Mouse (Mus musculus) ES-CJ7 (cell line): ENCODE data around the gene Pitpnm1.

Experiments used
- DNase-seq: peaks from one replicate; pipeline ENCODE4 v3.0.0; 2011; ENCODE audit warnings: low read depth, low spot score

Pitpnm1 gene

DNA sequence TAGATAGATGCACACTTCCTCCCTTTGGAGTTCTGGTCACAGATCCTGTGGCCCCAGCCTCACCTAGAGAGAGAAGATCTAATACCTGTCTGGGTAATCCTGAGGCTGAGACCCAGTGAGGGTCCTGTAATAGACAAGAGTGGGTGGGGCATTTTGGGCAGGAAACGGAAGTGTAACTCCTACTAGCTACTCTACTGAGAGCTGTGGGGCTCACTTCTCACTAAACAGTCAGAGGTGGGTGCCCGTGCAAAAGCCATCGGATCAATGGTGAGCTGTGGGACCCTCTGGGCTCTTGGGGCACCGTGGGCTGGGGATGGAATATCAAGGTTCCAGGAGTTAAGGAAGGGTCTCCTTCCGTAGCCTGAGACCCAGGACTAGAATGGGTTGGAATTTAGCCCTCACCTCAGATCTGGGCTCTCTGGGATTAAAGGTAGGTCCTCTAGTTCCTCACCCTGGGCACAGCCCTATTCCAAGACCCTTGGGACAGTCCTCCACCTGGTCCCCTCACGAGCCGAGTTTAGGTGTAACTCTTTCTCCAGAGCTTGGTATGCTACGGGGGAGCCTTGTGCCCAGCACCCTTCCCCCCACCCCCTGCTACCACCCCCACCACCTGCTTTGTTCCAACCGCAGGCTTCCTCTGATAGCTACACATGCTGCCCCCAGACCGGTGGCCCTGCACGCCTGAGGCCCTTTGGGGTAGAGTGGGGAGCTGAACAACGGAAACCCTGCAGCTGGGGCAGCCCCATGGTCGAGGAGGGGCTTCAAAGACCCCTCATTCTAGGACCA, 54.8 kb downstream of the Pitpnm1 start:
- DNase-seq, result no peak

- no peak for DNase-seq
These were observed 55.6 kb downstream of the Pitpnm1 start for GRCm38 (mm10) chr19:4155223-4156072.

GRCm38 (mm10) chr19:4156073-4156579, 56.3 kb downstream of the Pitpnm1 start:
- DNase-seq, result no peak

DNA sequence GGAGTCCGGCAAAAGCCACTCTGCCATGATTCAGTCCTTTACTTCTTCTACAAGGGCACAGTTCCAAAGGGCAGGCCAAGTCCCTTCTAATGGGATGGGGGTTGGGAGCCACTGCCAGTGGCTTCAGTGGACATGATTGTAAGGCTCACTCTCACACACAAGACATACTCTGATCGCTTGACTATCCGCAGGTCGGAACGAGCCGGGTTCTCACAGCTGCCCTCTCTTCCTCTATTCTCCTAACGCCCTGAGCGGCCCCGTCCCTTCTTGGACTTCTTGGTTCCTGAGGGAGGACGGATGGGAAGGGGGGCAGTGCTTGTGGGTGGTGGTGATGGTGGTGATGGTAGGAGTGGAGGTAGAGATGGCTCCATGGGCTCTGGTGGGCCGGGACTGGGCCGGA, 57.0 kb downstream of the Pitpnm1 start:
- no peak for DNase-seq

GRCm38 (mm10) chr19:4159049-4159448, 59.3 kb downstream of the Pitpnm1 start:
- DNase-seq, result no peak

DNA sequence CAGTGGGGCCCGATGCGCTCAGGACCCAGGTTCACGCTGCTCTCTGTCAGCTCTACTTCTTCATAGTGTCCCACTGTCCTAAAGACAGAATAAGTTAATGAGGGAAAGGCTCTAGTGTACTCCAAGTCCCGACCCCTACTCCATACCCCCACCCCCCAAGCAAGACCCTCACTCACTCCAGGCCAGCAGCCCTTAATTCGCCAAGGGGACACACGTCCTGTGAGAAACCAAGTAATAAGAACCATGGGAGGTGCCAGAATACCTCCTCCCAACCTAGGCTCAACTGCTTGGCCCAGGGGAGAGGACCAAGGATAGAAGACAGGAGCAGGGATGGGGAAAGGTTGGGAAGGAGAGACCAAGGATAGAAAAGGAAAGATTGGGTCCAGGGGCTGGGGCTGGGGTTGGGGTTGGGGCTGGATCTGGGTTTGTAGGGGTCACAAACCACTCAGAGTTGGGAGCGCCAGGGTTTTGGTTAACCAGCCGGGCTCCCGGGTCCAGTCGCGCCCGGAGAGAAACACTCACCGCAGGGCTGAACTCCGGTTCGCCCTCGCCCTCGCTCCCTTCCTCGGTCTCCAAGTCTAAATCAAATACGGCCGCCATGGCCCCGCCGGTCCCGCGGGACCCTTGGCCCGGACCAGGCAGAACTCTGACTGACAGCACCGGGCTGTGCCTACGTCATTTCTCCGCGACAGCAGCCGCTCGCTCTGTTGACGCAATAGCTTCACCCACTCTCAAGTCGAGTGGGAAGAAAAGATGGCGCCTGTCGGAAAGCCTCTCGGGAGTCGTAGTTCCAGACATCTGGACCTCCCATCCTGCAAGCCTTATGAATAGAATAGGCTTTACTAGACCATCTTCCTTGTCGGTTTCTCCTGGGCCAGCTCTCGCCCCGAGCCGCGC, 63.1 kb downstream of the Pitpnm1 start, which contains the start of gene Rps6kb2:
Gene Rps6kb2, minus strand, starts transcription at position 709 of the 897 bp plus-strand sequence.
- DNase-seq, result peak; percentile 97

DNA sequence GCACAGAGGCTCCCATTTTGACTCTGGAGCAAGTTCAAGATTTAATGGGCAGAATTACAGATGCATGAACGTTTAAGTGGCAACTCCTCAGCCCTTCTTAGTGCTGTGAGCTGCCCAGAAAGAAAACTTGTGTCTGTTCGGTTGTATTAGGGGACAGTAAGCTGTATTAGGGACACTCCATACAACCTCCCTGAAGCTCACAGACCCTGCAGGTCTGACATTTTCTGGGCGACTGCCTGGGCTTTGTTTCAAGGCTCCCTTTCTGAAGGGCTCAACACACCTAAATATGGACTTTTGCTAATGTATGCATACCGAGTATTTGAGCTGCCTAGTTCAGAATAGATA, 63.7 kb downstream of the Pitpnm1 start:
- DNase-seq, result no peak
